Mouse (Mus musculus): ENCODE measurements at regions not wholly inside any gene's neighbourhood (a gene's known extent, or its start where the extent isn't known, plus 50 kb on each side); places are given as distances from the start of the nearest gene placed in this dataset.

GRCm38 (mm10) chr13:52077616-52078015 is 231.1 kb downstream of the Gadd45g start:
- TF ChIP-seq CTCF (IDR thresholded peaks at IDR 0.05; ENCODE audit: low read depth, low read length) (no peak), POLR2A (IDR thresholded peaks at IDR 0.05; ENCODE audit: borderline replicate concordance, low read depth, low read length) (no peak)
